Mouse (Mus musculus): ENCODE data around the gene Gm21962.

DNA sequence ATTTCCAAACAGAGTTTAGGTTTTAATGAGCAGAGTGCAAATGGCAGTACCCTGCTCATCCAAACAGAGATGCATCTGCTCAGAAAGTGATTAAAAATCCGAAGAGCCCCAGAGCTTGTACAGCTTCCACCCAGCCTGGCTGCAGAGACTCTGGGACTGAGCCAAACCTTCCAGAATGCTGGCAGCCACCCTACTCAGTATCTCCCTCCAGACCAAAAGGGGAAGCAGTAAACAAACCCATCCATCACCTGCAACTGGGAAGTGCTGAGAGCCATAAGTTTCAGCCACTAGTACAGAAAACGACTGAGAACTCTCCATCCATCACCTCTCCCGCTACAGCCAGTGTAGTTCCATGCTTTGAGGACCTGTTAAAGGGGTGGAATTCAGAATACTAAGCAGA lies 9.6 kb downstream of the Gm21962 start:
- TF ChIP-seq POLR2A (IDR thresholded peaks at IDR 0.05; ENCODE audit: borderline replicate concordance, control insufficient read depth, low read depth, low read length), result no peak
- no peak for TF ChIP-seq CTCF (IDR thresholded peaks at IDR 0.05; ENCODE audit: control insufficient read depth, insufficient read depth, low read length)
